ENCODE assay signal across 19 mouse cellular contexts in the genomic region with DNA sequence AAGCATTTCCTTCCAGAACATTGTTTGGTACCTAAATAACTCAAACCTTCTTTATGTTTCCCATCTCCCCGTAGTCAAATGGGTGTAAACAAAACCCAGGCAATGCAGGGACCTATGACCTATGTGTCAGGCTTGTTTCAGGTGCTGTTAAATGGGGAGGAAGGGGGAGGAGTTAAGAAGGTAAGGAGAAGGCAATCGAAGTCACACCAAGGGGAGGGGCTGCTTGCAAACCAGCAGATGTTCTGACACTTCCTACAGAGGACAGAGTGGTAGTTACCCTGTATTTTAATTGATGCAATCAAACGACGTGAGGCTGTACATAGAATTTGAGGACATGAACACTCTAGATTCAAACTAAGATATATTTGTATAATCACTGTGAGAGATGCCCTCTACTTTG. TPM values are rescaled to one million over a fixed set of nuclear protein-coding genes. Genes with fewer than 3 reads are reported as not detected.
DNase-seq lines count a peak whose midpoint lies in the region; ATAC-seq lines count a peak whose summit lies in the region.
"Had no signal": no experiment of that assay in that cellular context is flagged by ENCODE, and none has a peak within 500 bp of the region (broad histone marks: within the 10 kb centered on the region; RNA-seq: fewer than 3 reads in every experiment).

No protein-coding gene starts in this region.

- H3K27ac ChIP-seq in liver, embryonic 13.5 days = peak overlapping the region; percentile 78
- H3K27ac ChIP-seq: heart, embryonic 10.5 days; limb, embryonic 12.5 days; neural tube, embryonic 15.5 days had no signal

- H3K9me3 ChIP-seq in liver, embryonic 13.5 days (replicated peaks) = no peaks in the 10 kb centered on the region
- H3K9me3 ChIP-seq: heart, embryonic 10.5 days; limb, embryonic 12.5 days; neural tube, embryonic 15.5 days had no signal

- no peak overlapping the region for H3K4me2 ChIP-seq in liver, embryonic 13.5 days
- H3K4me2 ChIP-seq: limb, embryonic 12.5 days; neural tube, embryonic 15.5 days had no signal

- H3K9ac ChIP-seq in liver, embryonic 13.5 days = no peak overlapping the region
- H3K9ac ChIP-seq: forebrain, postnatal 0 days; limb, embryonic 12.5 days; neural tube, embryonic 15.5 days had no signal

- WGBS in liver, embryonic 13.5 days (ENCODE audit: insufficient replicate concordance) = 36% methylated on average over 4 of the region's 4 CpGs

- H3K27me3 ChIP-seq in liver, embryonic 13.5 days = no peaks in the 10 kb centered on the region
- H3K27me3 ChIP-seq: limb, embryonic 12.5 days; neural tube, embryonic 15.5 days had no signal

- no peaks in the 10 kb centered on the region for H3K36me3 ChIP-seq in liver, embryonic 13.5 days
- H3K36me3 ChIP-seq: heart, embryonic 10.5 days; limb, embryonic 12.5 days; neural tube, embryonic 15.5 days had no signal

- H3K4me3 ChIP-seq in liver, embryonic 13.5 days (replicated peaks) = no peak overlapping the region
- H3K4me3 ChIP-seq: heart, embryonic 10.5 days; limb, embryonic 12.5 days; neural tube, embryonic 15.5 days had no signal

- no peak for ATAC-seq in liver, embryonic 13.5 days (ENCODE audit: low read depth)
- peak; percentile 27; the same call in 1 of the 2 replicates for ATAC-seq in neutrophil, adult 5-6 weeks (ENCODE audit: extremely low read depth, insufficient number of reproducible peaks, low FRiP score, poor library complexity, severe bottlenecking)

- peak; percentile 23 for DNase-seq in lung, postnatal 25 days (ENCODE audit: low spot score)
- DNase-seq in lung, postnatal 36 days = no peak
- peak; percentile 37 for DNase-seq in CD4-positive, CD25-positive, alpha-beta regulatory T cell, adult 2 months (ENCODE audit: low read depth, low spot score)
- DNase-seq in liver, embryonic 13.5 days = no peak
- no peak for DNase-seq in heart, adult 11 months
- DNase-seq in embryo, embryonic 10.5 days (ENCODE audit: low spot score) = no peak
- DNase-seq in urinary bladder, postnatal 36 days (ENCODE audit: low spot score in 2 of 2) = no peak
- DNase-seq: cerebellum, adult 18-20 months; forebrain, postnatal 0 days; gastrocnemius, postnatal 10 days; kidney, postnatal 14 days; right cerebral cortex, adult 18-20 months; thymus, adult 2 months had no signal

- H3K4me1 ChIP-seq in liver, embryonic 13.5 days (replicated peaks) = peaks cover 57% of the 10 kb centered on the region

RNA-seq across cellular contexts. Expression of gene Haao, which starts 0.7 kb away (rescaled TPM):
- 16.2 and 17.1 TPM in 2 replicates for polyA plus RNA-seq in liver, embryonic 13.5 days (2015; fragmentation: Nextera tagmentation; extraction: Ambion mirVana)
- 226 and 235 TPM in 2 replicates for total RNA-seq in neutrophil, adult 5-6 weeks (2017)
- total RNA-seq: forebrain, postnatal 0 days; layer of hippocampus, postnatal 25 days had no signal
- polyA plus RNA-seq: C2C12; forebrain, postnatal 0 days had no signal

Comparison
In these comparisons a context has a peak if more than half of its experiments do, and no peak if none do; other contexts are left out.
1. DNase-seq: peak in lung, postnatal 25 days (single experiment) and CD4-positive, CD25-positive, alpha-beta regulatory T cell, adult 2 months (single experiment); none in lung, postnatal 36 days (single experiment), liver, embryonic 13.5 days (single experiment), heart, adult 11 months (single experiment), embryo, embryonic 10.5 days (single experiment) and urinary bladder, postnatal 36 days (0 of 2).